Mouse (Mus musculus) liver, adult 2 months (tissue): ENCODE results near the gene Lexm. TPM values are rescaled to one million over a fixed set of nuclear protein-coding genes. Genes with fewer than 3 reads are reported as not detected.
A peak's percentile ranks its signal among the peaks of the same experiment; 100 is the strongest.

Experiments used
- DNase-seq: peaks from one replicate; pipeline ENCODE4 v3.0.0-alpha.2; 2011; ENCODE audit warnings: low read depth, low spot score; ENCODE audit errors: extremely low read depth
- H3K27ac ChIP-seq: fragments of 200-500 bp; replicated peaks from 2 replicates; pipeline ENCODE4 v1.5.1; 2012; ENCODE audit warnings: low read depth, mild to moderate bottlenecking, control low read depth, inconsistent platforms, low read length; ENCODE audit not compliant: insufficient read depth
- H3K27me3 ChIP-seq: fragments of 200-500 bp; 2 replicates; pipeline ENCODE4 v1.6.1; 2012; ENCODE audit warnings: mild to moderate bottlenecking, moderate library complexity, low read length, inconsistent platforms; ENCODE audit not compliant: control insufficient read depth, insufficient read depth
- H3K36me3 ChIP-seq: fragments of 200-500 bp; 2 replicates; pipeline ENCODE4 v1.6.1; 2012; ENCODE audit warnings: low read length, inconsistent platforms; ENCODE audit not compliant: control insufficient read depth, insufficient read depth
- H3K4me1 ChIP-seq: fragments of 200-500 bp; 2 replicates; pipeline ENCODE4 v1.6.1; 2011; ENCODE audit warnings: low read length; ENCODE audit not compliant: control insufficient read depth, insufficient read depth
- H3K4me3 ChIP-seq: fragments of 200-500 bp; 2 replicates; pipeline ENCODE4 v1.5.1; 2011; ENCODE audit warnings: low read depth, mild to moderate bottlenecking, control low read depth, low read length, moderate library complexity; ENCODE audit not compliant: insufficient read depth
- H3K79me2 ChIP-seq: fragments of 200-500 bp; 2 replicates; pipeline ENCODE4 v1.6.1; 2012; ENCODE audit warnings: inconsistent platforms, mild to moderate bottlenecking, low read length, moderate library complexity; ENCODE audit not compliant: control insufficient read depth, insufficient read depth
- H3K9ac ChIP-seq: fragments of 200-500 bp; 2 replicates; pipeline ENCODE4 v1.6.1; 2012; ENCODE audit warnings: low read depth, mild to moderate bottlenecking, control low read depth, inconsistent platforms, low read length
- CTCF ChIP-seq: fragments of 200-500 bp; IDR thresholded peaks from 2 replicates; pipeline ENCODE4 v1.5.1; 2011; ENCODE audit warnings: low read depth, low read length, control low read depth
- POLR2A ChIP-seq: fragments of 200-500 bp; IDR thresholded peaks from 2 replicates; pipeline ENCODE4 v1.6.1; 2011; ENCODE audit warnings: low read length, control low read depth; ENCODE audit not compliant: insufficient read depth; ENCODE audit errors: extremely low read depth
- WGBS: fragments of 180-500 bp; shearing (Covaris S2); methylation state at CpG from one replicate; pipeline ENCODE4 v1.1.7; 2018; 5-methylcytosine and 5-hydroxymethylcytosine counted together
- polyA plus RNA-seq: library from polyadenylated mRNA; depleted of rRNA; stranded (reverse); fragments of >200 nt; gene quantifications from 2 replicates; pipeline ENCODE4 v1.2.3, GENCODE M21; 2012
- total RNA-seq: library from RNA; depleted of rRNA; stranded (reverse); fragments of >200 nt; gene quantifications from 2 replicates; pipeline ENCODE4 v1.2.3, GENCODE M21; 2014

The Lexm gene
- total and polyA plus RNA-seq, 2 experiments: not detected

GRCm38 (mm10) chr4:106590142-106590541 is 26.9 kb downstream of the Lexm start:
- H3K27me3 ChIP-seq: no peaks in the 10 kb centered on the region
- H3K4me3 ChIP-seq: no peak overlapping the region
- 18% methylated on average over 9 of the region's 9 CpGs for WGBS
- 0 out of 2 replicates have a peak overlapping the region, but pooled peaks have one; percentile 2 for H3K27ac ChIP-seq
- H3K9ac ChIP-seq: no peak overlapping the region
- H3K36me3 ChIP-seq: peaks cover 21% of the 10 kb centered on the region; the same call in 1 of the 2 replicates
- no peaks in the 10 kb centered on the region for H3K79me2 ChIP-seq
- peaks cover 23% of the 10 kb centered on the region for H3K4me1 ChIP-seq
- TF ChIP-seq POLR2A (no peak), CTCF (no peak)
- peak; percentile 86 for DNase-seq

GRCm38 (mm10) chr4:106587075-106587474 is 30.0 kb downstream of the Lexm start:
- no peak overlapping the region for H3K4me3 ChIP-seq
- 21% methylated on average over 6 of the region's 6 CpGs for WGBS
- no peak overlapping the region for H3K9ac ChIP-seq
- DNase-seq: peak; percentile 94
- H3K79me2 ChIP-seq: no peaks in the 10 kb centered on the region
- peak overlapping the region; percentile 30 for H3K27ac ChIP-seq
- peaks cover 35% of the 10 kb centered on the region; the same call in 1 of the 2 replicates for H3K36me3 ChIP-seq
- H3K27me3 ChIP-seq: no peaks in the 10 kb centered on the region
- H3K4me1 ChIP-seq: peaks cover 29% of the 10 kb centered on the region
- TF ChIP-seq POLR2A: no peak

- no peak overlapping the region for H3K4me3 ChIP-seq
- TF ChIP-seq POLR2A (no peak), CTCF (no peak)
- peaks cover 47% of the 10 kb centered on the region for H3K36me3 ChIP-seq
- DNase-seq: peak; percentile 6
- H3K27ac ChIP-seq: no peak overlapping the region
- H3K9ac ChIP-seq: no peak overlapping the region
- H3K79me2 ChIP-seq: no peaks in the 10 kb centered on the region
- H3K4me1 ChIP-seq: peaks cover 31% of the 10 kb centered on the region
- H3K27me3 ChIP-seq: no peaks in the 10 kb centered on the region
- 73% methylated on average over 4 of the region's 4 CpGs for WGBS
Measured at GRCm38 (mm10) chr4:106584665-106585064, 32.4 kb downstream of the Lexm start.

DNA sequence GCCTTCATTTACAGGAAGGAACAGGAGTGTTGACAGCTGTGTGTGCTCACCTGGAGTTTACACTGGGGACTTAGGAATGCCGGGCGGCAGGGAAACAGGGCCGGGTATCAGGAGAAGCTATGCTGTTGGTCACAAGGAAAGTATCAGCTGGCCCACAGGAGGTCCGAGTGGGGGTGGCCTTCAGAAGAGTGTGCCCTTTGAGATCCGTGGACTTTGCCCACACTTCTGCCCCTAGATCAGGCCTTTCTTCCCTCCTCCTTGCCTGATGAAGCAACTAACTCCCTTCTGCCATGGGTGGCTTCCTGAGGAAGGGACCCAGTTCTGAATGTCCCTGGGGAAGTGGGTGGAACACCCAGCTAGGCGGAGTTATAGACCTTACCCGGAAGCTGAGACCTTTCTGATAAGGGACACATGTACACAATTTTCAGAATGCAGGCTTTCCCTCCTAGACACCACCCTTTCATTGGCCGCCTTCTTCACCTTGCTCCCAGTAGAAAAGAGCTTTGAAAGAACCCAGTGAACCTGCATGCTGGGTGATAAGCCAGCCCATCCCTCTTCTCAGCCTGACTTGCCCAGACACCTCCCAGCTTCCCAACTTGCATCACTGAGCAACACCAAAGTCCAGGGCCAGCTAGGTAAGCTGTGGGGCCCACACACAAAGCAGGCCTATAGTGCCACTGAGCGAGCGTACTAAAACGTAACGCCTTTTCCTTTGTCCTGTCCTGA is 34.5 kb downstream of the Lexm start:
- 24% methylated on average over 12 of the region's 12 CpGs for WGBS
- TF ChIP-seq CTCF: no peak
- no peak for TF ChIP-seq POLR2A
- H3K79me2 ChIP-seq: no peaks in the 10 kb centered on the region; the same call in 1 of the 2 replicates
- H3K27me3 ChIP-seq: no peaks in the 10 kb centered on the region
- H3K4me3 ChIP-seq: no peak overlapping the region
- H3K9ac ChIP-seq: no peak overlapping the region
- peak; percentile 78 for DNase-seq
- H3K27ac ChIP-seq: peak overlapping the region; percentile 24
- H3K4me1 ChIP-seq: peaks cover 20% of the 10 kb centered on the region
- H3K36me3 ChIP-seq: peaks cover 53% of the 10 kb centered on the region

- DNase-seq: no peak
- Histone ChIP-seq H3K9ac (no peak overlapping the region), H3K4me1 (peaks cover 18% of the 10 kb centered on the region), H3K4me3 (no peak overlapping the region), H3K27me3 (no peaks in the 10 kb centered on the region), H3K36me3 (peaks cover 56% of the 10 kb centered on the region), H3K27ac (no peak overlapping the region), H3K79me2 (no peaks in the 10 kb centered on the region; the same call in 1 of the 2 replicates)
- TF ChIP-seq POLR2A: no peak
- 88% methylated on average over 15 of the region's 15 CpGs for WGBS
Measured at GRCm38 (mm10) chr4:106581865-106582204, 35.2 kb downstream of the Lexm start.

GRCm38 (mm10) chr4:106581176-106581864 is 35.7 kb downstream of the Lexm start:
- TF ChIP-seq POLR2A: no peak
- TF ChIP-seq CTCF: no peak
- H3K36me3 ChIP-seq: peaks cover 56% of the 10 kb centered on the region
- H3K9ac ChIP-seq: no peak overlapping the region
- no peak overlapping the region for H3K4me3 ChIP-seq
- 70% methylated on average over 14 of the region's 14 CpGs for WGBS
- no peaks in the 10 kb centered on the region for H3K27me3 ChIP-seq
- DNase-seq: peak; percentile 20
- no peak overlapping the region for H3K27ac ChIP-seq
- H3K4me1 ChIP-seq: peaks cover 15% of the 10 kb centered on the region
- H3K79me2 ChIP-seq: no peaks in the 10 kb centered on the region; the same call in 1 of the 2 replicates
